Mouse (Mus musculus) brain, embryonic 14.5 days (tissue): ENCODE measurements around the gene Nradd.
A peak's percentile ranks its signal among the peaks of the same experiment; 100 is the strongest.

Experiments used
- CTCF ChIP-seq: fragments of 200-500 bp; IDR thresholded peaks from 2 replicates; pipeline ENCODE4 v1.5.1; 2012; ENCODE audit warnings: inconsistent platforms, mild to moderate bottlenecking, moderate library complexity, borderline replicate concordance; ENCODE audit not compliant: insufficient read depth, insufficient read length; ENCODE audit errors: extremely low read depth
- POLR2A ChIP-seq: fragments of 200-500 bp; IDR thresholded peaks from 2 replicates; pipeline ENCODE4 v1.6.1; 2012; ENCODE audit warnings: mild to moderate bottlenecking, inconsistent platforms, borderline replicate concordance; ENCODE audit not compliant: poor library complexity, insufficient read depth, insufficient read length, severe bottlenecking; ENCODE audit errors: extremely low read depth

DNA sequence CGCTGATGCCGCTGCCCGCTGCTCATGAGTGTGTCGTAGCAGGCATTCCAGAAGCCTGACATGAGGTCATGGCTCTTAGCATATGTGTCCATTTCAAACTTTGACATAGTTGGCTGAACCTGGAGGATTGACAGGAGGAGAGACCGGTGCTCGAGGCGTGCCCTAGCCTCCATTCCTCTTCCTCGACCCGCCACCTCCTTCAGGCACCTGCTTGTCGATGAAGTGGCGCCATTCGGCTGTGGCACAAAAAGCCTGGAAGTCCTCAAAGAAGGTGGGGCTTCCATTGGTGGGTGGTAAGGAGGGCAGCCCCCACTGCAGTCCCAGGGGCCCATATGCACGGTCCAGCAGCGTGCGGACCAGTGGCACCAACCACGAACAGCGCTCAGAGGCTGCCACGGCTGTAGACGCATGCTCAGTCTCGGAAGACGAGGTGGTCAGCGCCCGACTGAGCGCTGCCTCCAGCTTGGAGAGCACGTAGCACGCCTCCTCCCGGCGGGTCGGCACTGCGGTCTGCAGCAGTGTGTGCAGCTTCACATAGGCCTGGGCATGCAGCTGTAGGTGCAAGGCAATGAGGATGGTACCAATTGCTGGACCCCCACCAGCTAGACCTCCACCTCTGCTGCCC lies 7.5 kb upstream of the Nradd start:
- no peak for TF ChIP-seq POLR2A
- peak; percentile 18; the same call in 1 of the 2 replicates for TF ChIP-seq CTCF
